Mouse (Mus musculus) liver, embryonic 11.5 days (tissue): ENCODE data around the gene Rap1gap. TPM values are rescaled to one million over a fixed set of nuclear protein-coding genes. Genes with fewer than 3 reads are reported as not detected.

Experiments used
- ATAC-seq: fragments of 200-750 bp; cut with Nextera tagmentation; replicated peaks from 2 replicates; pipeline ENCODE4 v1.8.0; 2017; ENCODE audit warnings: moderate number of reproducible peaks, mild to moderate bottlenecking, moderate TSS enrichment, moderate library complexity; ENCODE audit not compliant: low FRiP score
- DNase-seq: peaks from one replicate; pipeline ENCODE4 v3.0.0-alpha.2; 2017; ENCODE audit warnings: low spot score
- H3K27ac ChIP-seq: fragments of 300-500 bp; sonication (generic); 2 replicates; pipeline ENCODE4 v1.5.1; 2014; ENCODE audit warnings: mild to moderate bottlenecking, low read depth, low read length, control low read depth
- H3K27me3 ChIP-seq: fragments of 300-500 bp; sonication (generic); replicated peaks from 2 replicates; pipeline ENCODE4 v1.6.1; 2014; ENCODE audit warnings: low read length, mixed read lengths; ENCODE audit not compliant: control insufficient read depth, insufficient read depth
- H3K36me3 ChIP-seq: fragments of 300-500 bp; sonication (generic); 2 replicates; pipeline ENCODE4 v1.6.1; 2014; ENCODE audit warnings: mild to moderate bottlenecking, low read length, moderate library complexity, mixed read lengths; ENCODE audit not compliant: control insufficient read depth, insufficient read depth
- H3K4me1 ChIP-seq: fragments of 300-500 bp; sonication (generic); replicated peaks from 2 replicates; pipeline ENCODE4 v1.6.1; 2014; ENCODE audit warnings: low read length, mixed read lengths; ENCODE audit not compliant: control insufficient read depth, insufficient read depth
- H3K4me2 ChIP-seq: fragments of 300-500 bp; sonication (generic); 2 replicates; pipeline ENCODE4 v1.6.1; 2014; ENCODE audit warnings: mild to moderate bottlenecking, control low read depth, moderate library complexity
- H3K4me3 ChIP-seq: fragments of 300-500 bp; sonication (generic); 2 replicates; pipeline ENCODE4 v1.5.1; 2014; ENCODE audit warnings: low read depth, low read length, control low read depth
- H3K9ac ChIP-seq: fragments of 300-500 bp; sonication (generic); 2 replicates; pipeline ENCODE4 v1.6.1; 2014; ENCODE audit warnings: low read depth, low read length, control low read depth
- H3K9me3 ChIP-seq: fragments of 300-500 bp; sonication (generic); 2 replicates; pipeline ENCODE4 v1.6.1; 2016; ENCODE audit warnings: low read length, inconsistent platforms, mixed read lengths; ENCODE audit not compliant: control insufficient read depth
- WGBS: fragments of 180-500 bp; shearing (Covaris S2); extraction: QIAGEN DNeasy Blood & Tissue Kit; methylation state at CpG from one replicate; pipeline ENCODE4 v1.1.7; 2014; 5-methylcytosine and 5-hydroxymethylcytosine counted together
- polyA plus RNA-seq: library from polyadenylated mRNA; unstranded; fragments of >200 nt; fragmentation: Nextera tagmentation; extraction: Ambion mirVana; gene quantifications from 2 replicates; pipeline ENCODE4 v1.2.1, GENCODE M21; 2014

The Rap1gap gene
- polyA plus RNA-seq, 1 experiment from 2014 or later: 4.1 TPM

DNA sequence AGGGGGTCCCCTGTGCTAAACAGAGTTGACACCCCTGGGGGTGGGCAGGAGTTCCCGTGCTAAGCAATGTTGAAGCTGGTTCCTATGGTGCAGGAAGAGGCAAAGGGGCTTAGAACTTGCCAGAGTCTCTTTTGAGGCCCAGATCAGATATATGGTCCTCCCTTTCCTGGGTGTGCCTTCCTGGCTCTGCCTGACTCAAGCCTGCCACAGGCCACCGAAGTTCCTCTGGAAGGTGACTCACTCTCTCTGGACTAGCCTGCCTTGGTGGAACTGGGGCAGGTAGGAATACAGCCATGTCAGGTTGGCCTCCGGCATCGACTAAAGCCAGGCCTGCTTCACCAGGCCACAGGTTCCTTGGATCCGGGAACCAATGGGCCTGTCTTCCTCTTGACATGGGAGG lies 38.6 kb downstream of the Rap1gap start:
- Histone ChIP-seq H3K4me2 (no peak overlapping the region), H3K9ac (no peak overlapping the region), H3K27me3 (peaks cover 9% of the 10 kb centered on the region; the same call in 1 of the 2 replicates), H3K36me3 (no peaks in the 10 kb centered on the region), H3K4me3 (no peak overlapping the region), H3K4me1 (peaks cover 9% of the 10 kb centered on the region), H3K9me3 (no peaks in the 10 kb centered on the region), H3K27ac (no peak overlapping the region)
- 71% methylated on average over 5 of the region's 5 CpGs for WGBS
- no peak for ATAC-seq
- DNase-seq: no peak

DNA sequence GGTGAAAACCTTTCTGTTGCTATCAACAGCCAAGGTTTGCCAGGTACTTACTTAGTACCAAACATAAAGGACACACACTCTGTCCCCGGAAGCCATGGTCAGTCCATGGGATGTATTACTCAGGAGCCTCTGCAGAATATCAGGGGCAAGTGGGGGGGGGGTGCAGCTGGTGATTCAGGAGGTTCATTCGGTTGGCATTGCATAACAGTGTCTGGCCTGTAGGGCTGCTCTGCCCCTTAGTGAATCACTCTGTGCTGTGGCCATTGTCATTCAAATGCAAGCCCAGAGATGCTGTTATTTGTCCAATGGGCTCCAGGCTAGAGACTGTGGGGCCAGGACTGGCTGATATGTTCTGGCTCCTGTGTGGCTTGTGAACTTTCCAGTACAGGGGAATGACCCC lies 40.0 kb downstream of the Rap1gap start:
- WGBS: 59% methylated on average over 2 of the region's 2 CpGs
- H3K4me3 ChIP-seq: no peak overlapping the region
- peaks cover 17% of the 10 kb centered on the region for H3K27me3 ChIP-seq
- no peak overlapping the region for H3K27ac ChIP-seq
- H3K9ac ChIP-seq: no peak overlapping the region
- DNase-seq (no peak), ATAC-seq (no peak)
- H3K9me3 ChIP-seq: no peaks in the 10 kb centered on the region
- H3K4me2 ChIP-seq: no peak overlapping the region
- H3K4me1 ChIP-seq: peaks cover 9% of the 10 kb centered on the region
- no peaks in the 10 kb centered on the region for H3K36me3 ChIP-seq

DNA sequence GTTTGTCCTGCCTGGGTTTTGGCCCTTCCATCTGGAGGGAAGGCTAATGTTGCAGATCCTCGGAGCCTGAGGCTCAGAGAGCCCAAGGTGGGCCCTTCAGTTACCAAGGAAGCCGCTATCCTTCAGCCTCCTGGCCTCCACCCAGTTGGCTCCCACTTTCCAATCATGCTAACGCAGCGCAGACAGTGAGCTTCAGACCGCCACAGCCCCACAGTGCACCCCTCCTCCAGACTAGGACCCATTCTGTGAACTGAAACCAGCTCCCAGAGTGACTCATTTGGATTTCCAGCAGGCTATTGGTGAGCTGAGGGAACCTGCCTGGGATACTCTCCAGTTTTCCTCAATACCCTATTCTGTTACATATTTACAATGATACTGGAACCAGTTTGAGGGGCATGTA lies 40.9 kb downstream of the Rap1gap start:
- peaks cover 17% of the 10 kb centered on the region for H3K27me3 ChIP-seq
- no peak overlapping the region for H3K27ac ChIP-seq
- WGBS: 71% methylated on average over 5 of the region's 5 CpGs
- no peak overlapping the region; the same call in 1 of the 2 replicates for H3K9ac ChIP-seq
- no peak overlapping the region for H3K4me3 ChIP-seq
- peaks cover 7% of the 10 kb centered on the region for H3K4me1 ChIP-seq
- no peak for DNase-seq
- no peaks in the 10 kb centered on the region for H3K36me3 ChIP-seq
- no peak for ATAC-seq
- no peak overlapping the region for H3K4me2 ChIP-seq
- no peaks in the 10 kb centered on the region for H3K9me3 ChIP-seq

DNA sequence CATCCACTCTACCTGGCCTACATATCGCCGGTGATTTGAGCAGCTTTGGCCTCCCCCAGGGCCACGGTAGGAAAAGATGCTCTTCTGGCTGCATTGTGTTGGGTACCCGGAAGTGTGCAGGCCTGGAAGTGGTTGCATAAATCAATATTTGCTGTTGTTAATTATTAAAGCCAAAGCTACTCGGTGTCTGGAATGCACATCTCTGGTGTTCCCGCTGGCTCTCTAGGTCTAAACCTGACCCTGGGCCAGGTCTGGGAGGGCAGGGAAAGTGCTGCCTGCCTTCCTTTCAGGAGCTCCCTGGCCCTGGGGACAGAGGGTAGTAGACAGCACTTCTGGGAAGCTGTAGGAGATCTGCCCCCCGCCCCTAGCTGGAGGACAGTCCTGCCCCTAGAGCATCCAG lies 42.0 kb downstream of the Rap1gap start:
- Histone ChIP-seq H3K27me3 (peaks cover 17% of the 10 kb centered on the region), H3K4me3 (0 out of 2 replicates have a peak overlapping the region, but pooled peaks have one; percentile 54), H3K27ac (peak overlapping the region; percentile 30), H3K36me3 (no peaks in the 10 kb centered on the region), H3K4me2 (peak overlapping the region; percentile 69), H3K4me1 (peaks cover 3% of the 10 kb centered on the region; the same call in 1 of the 2 replicates), H3K9ac (no peak overlapping the region), H3K9me3 (no peaks in the 10 kb centered on the region)
- DNase-seq (no peak), ATAC-seq (no peak)
- WGBS: 70% methylated on average over 7 of the region's 7 CpGs

DNA sequence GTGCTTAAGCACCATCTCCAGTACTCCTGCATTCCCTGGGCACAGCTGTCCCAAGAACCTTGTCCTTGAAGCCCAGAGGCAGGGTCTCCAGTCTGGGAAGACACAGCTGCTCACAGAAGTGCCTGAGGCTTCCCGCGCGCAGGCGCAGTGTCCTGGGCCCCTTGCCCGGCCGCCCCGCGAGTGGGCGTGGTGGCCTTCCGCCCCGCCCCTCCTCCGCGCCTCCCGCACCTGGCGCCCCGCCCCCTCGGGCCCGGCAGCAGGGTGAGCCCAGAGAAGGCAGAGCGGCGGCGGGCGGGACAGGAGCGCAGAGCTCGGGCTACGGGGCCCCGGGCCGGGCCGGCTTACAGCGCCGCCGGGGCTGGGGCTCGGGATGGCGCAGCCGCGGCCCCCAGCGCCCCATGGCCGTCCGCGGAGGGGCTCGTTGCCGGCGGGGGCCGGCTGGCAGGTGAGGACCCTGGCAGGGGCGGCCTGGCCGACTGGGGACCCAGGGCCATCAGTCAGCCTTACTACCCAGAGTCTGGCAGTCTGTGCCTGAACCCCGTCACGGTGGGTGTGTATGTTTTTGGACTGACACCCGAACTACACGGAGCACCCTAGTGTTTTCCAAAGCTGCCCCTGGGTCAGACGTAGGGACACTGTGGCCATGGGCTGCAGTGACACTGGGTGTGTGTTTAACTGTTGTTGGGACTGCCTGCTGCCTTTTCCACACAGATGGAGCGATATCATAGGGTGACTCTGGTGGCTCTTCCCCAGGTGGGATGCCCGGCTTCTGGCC lies 42.9 kb downstream of the Rap1gap start:
- Histone ChIP-seq H3K4me2 (peak overlapping the region; percentile 69), H3K27me3 (peaks cover 17% of the 10 kb centered on the region), H3K36me3 (no peaks in the 10 kb centered on the region), H3K9me3 (no peaks in the 10 kb centered on the region), H3K27ac (peak overlapping the region; percentile 30), H3K4me3 (peak overlapping the region; percentile 54), H3K9ac (peak overlapping the region; percentile 15; the same call in 1 of the 2 replicates), H3K4me1 (peaks cover 3% of the 10 kb centered on the region)
- peak; percentile 82 for ATAC-seq
- DNase-seq: peak; percentile 84
- WGBS: 4% methylated on average over 52 of the region's 52 CpGs

DNA sequence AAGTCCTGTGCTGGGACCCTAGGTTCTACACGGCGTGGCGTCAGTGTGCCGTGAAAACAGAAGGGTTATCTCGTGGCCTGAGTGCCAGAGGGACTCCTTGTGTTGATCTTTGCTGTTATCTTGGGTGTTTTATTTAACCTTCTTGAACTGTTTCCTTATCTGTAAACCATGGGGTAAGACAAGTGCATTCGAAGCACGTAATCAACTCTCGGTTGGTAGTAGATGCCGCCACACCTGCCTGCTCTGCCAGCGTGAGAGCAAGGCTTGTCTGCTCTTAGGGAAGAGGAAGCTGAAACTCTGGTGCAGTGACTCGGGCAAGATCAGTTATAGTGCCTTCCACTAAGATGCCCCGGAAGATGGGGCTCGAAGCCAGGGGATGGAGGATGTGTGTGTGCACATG lies 48.4 kb downstream of the Rap1gap start:
- peaks cover 7% of the 10 kb centered on the region; the same call in 1 of the 2 replicates for H3K4me1 ChIP-seq
- H3K27ac ChIP-seq: no peak overlapping the region
- no peak overlapping the region for H3K4me3 ChIP-seq
- peaks cover 17% of the 10 kb centered on the region for H3K27me3 ChIP-seq
- DNase-seq (no peak), ATAC-seq (peak; percentile 55; the same call in 1 of the 2 replicates)
- H3K4me2 ChIP-seq: no peak overlapping the region
- H3K9me3 ChIP-seq: no peaks in the 10 kb centered on the region
- no peaks in the 10 kb centered on the region for H3K36me3 ChIP-seq
- WGBS: 42% methylated on average over 13 of the region's 13 CpGs
- H3K9ac ChIP-seq: no peak overlapping the region

DNA sequence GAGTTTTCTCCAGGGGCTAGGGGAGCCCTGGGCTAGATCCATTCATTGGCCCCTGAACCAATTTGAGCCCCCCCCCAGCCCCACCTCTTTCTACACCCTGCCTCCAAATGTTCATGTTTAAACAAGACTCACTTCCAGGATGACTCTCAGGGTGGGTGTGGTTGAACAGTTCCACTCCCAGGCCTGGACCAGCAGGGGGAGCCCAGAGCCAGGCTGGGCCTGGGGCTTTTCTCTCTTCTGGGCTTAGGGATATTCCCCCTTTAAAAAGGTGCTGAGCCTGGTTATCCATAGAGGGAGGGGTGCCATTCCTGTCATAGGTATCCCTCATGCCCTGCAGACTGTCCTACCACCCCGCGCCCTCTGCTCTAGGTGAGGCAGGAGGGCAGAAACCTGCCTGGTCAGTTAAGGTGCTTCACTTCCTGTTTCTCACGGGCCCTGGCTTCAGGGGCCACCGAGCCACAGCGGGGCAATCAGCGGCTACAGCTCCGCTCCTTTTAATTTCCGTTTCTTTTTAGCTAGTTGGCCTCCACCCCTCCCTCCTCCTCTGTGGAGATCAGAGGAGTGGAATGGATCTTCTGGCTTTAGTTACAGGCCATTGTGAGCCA lies 49.6 kb downstream of the Rap1gap start:
- Histone ChIP-seq H3K4me1 (peaks cover 12% of the 10 kb centered on the region), H3K36me3 (no peaks in the 10 kb centered on the region), H3K4me2 (no peak overlapping the region), H3K4me3 (no peak overlapping the region), H3K9me3 (no peaks in the 10 kb centered on the region), H3K27ac (no peak overlapping the region), H3K9ac (no peak overlapping the region), H3K27me3 (peaks cover 17% of the 10 kb centered on the region)
- DNase-seq: no peak
- no peak for ATAC-seq
- 26% methylated on average over 8 of the region's 8 CpGs for WGBS

DNA sequence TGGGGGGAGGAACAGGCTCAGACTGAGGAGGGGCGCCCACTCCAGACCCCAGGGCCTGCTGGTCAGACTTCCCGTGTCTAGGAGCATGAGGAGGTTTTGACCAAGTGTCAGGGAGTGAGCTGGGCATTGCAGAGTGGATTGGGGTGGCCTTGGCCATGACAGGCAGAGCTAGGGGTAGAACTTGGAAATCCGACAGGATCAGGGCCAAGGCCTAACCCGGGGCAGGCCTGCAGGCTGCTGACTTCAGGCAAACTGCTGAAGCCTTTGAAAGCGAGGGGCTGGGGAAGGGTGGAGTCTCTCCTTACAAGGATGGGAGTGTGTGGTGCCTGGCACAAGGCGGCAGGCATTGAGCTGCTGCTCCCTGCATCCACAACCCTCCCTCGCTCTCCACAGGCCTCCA lies 52.5 kb downstream of the Rap1gap start:
- H3K36me3 ChIP-seq: no peaks in the 10 kb centered on the region
- peaks cover 15% of the 10 kb centered on the region for H3K4me1 ChIP-seq
- no peak overlapping the region for H3K9ac ChIP-seq
- DNase-seq: no peak
- H3K9me3 ChIP-seq: no peaks in the 10 kb centered on the region
- no peak overlapping the region for H3K4me3 ChIP-seq
- H3K27me3 ChIP-seq: peaks cover 38% of the 10 kb centered on the region
- H3K4me2 ChIP-seq: no peak overlapping the region
- no peak overlapping the region for H3K27ac ChIP-seq
- WGBS: 54% methylated on average over 7 of the region's 7 CpGs
- ATAC-seq: no peak

DNA sequence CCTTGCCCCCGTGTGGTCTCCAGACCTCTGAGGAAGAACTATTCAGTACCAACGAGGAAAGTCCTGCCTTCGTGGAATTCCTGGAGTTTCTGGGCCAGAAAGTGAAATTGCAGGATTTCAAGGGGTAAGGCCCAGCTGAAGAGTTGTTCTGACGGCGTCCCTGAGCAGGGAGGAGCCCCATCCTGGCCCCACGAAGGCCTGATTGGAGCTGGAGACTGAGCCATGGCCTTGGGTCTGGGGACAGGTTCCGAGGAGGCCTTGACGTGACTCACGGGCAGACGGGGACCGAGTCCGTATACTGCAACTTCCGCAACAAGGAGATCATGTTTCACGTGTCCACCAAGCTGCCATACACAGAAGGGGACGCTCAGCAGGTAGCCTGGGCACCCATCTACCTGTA lies 53.1 kb downstream of the Rap1gap start:
- Histone ChIP-seq H3K27ac (no peak overlapping the region), H3K9me3 (no peaks in the 10 kb centered on the region), H3K4me3 (no peak overlapping the region), H3K9ac (no peak overlapping the region), H3K4me1 (peaks cover 13% of the 10 kb centered on the region), H3K4me2 (no peak overlapping the region), H3K27me3 (peaks cover 39% of the 10 kb centered on the region), H3K36me3 (no peaks in the 10 kb centered on the region)
- WGBS: 61% methylated on average over 15 of the region's 15 CpGs
- ATAC-seq (no peak), DNase-seq (no peak)
